Mouse (Mus musculus) C2C12 (cell line): ENCODE results near the gene Pa2g4.

Experiments
- CEBPB ChIP-seq: IDR thresholded peaks from one replicate; pipeline ENCODE4 v1.6.1; 2011; ENCODE audit warnings: low read depth, mild to moderate bottlenecking, control low read depth, moderate library complexity
- CTCF ChIP-seq: IDR thresholded peaks from one replicate; pipeline ENCODE4 v1.5.1; 2011; ENCODE audit not compliant: control insufficient read depth, insufficient read depth, insufficient read length
- FOSL1 ChIP-seq: IDR thresholded peaks from one replicate; pipeline ENCODE4 v1.8.0; 2011; ENCODE audit warnings: mild to moderate bottlenecking, low read length; ENCODE audit not compliant: poor library complexity, insufficient read depth, severe bottlenecking
- MYOD1 ChIP-seq: IDR thresholded peaks from one replicate; pipeline ENCODE4 v1.6.1; 2011; ENCODE audit warnings: low read depth; ENCODE audit not compliant: control insufficient read depth, insufficient read length
- MYOG ChIP-seq: IDR thresholded peaks from one replicate; pipeline ENCODE4 v1.6.1; 2011; ENCODE audit not compliant: control insufficient read depth, insufficient read length; ENCODE audit errors: extremely low read depth
- USF1 ChIP-seq: IDR thresholded peaks from one replicate; pipeline ENCODE4 v1.6.1; 2011; ENCODE audit warnings: low read depth, mild to moderate bottlenecking, control low read depth, moderate library complexity

- TF ChIP-seq MYOD1: no peak
- TF ChIP-seq CTCF: no peak
- TF ChIP-seq CEBPB: no peak
- TF ChIP-seq MYOG: no peak
- TF ChIP-seq FOSL1: no peak
- TF ChIP-seq USF1: no peak
Measured at GRCm38 (mm10) chr10:128586546-128586945, 20.8 kb upstream of the Pa2g4 start.
